Mouse (Mus musculus): ENCODE measurements around the gene 1810049J17Rik. TPM values are rescaled to one million over a fixed set of nuclear protein-coding genes. Genes with fewer than 3 reads are reported as not detected.
A peak's percentile ranks its signal among the peaks of the same experiment; 100 is the strongest.

Gene 1810049J17Rik
- total and polyA plus RNA-seq, 2 experiments from 2014 or later, result 2.1 TPM; not detected in 1

DNA sequence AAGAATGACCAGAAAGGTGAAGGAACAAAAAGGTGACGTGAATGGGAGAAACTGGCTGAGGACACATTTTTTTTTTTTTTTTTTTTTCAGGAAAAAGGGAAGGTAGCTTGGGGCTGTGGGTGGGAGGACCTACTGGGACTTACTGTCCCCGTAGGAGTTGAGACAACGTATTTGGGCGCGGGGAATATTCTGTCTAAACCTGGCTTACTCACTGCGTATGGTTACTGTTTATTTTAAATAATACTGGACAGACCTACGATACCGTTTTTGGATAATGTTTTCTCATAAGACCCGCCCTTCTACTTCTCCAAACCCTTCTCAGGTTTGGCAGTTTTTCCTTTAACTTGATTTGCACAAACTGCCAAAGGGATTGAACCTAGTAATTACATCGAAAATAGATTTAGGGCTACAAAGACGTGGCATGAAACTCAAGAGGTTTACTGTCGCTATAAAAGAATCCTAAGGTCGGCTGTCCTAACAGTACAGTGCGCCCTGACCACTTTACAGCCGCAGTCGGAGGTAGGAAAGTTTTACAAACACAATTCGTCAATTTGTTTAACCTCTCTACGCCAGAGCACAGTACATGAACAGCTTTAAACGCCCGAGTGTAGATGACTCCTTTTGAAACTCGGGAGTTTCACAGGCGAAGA, 1.1 kb downstream of the 1810049J17Rik start:
- no peak; the same call in 1 of the 2 replicates for ATAC-seq
- Histone ChIP-seq H3K36me3 (ENCODE audit: insufficient read depth) (no peaks in the 10 kb centered on the region), H3K4me3 (ENCODE audit: low read depth, low read length) (peak overlapping the region; percentile 98), H3K27ac (ENCODE audit: low read depth, low read length) (no peak overlapping the region), H3K9me3 (ENCODE audit: low read length) (no peaks in the 10 kb centered on the region), H3K4me1 (ENCODE audit: insufficient read depth) (peaks cover 20% of the 10 kb centered on the region), H3K9ac (peak overlapping the region; percentile 77), H3K4me2 (ENCODE audit: low read depth) (peak overlapping the region; percentile 68), H3K27me3 (ENCODE audit: insufficient read depth, low read length) (no peaks in the 10 kb centered on the region)
- 6% methylated on average over 22 of the region's 22 CpGs for WGBS
- no peak for DNase-seq
- TF ChIP-seq CTCF (IDR thresholded peaks at IDR 0.05; ENCODE audit: low read depth), result no peak

DNA sequence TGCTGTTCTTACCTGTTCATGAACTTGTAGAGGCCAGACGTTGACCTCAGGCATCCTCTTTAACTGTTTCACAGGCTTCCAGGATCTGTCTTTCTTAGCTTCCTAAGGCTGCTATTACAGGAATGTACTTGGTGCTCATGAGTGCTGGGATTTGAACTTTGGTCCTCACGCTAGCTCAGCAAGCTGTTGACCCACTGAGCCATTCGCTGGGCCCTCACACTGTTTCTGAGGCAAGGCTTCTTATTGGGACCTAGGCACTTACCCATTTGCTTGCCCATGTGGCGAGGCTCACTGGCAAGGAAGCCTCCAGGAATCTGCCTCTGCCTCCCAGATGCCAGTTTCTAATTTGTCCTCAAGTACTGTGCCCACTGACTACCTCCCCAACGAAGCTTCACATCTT, 1.8 kb downstream of the 1810049J17Rik start:
- Histone ChIP-seq H3K36me3 (ENCODE audit: insufficient read depth) (no peaks in the 10 kb centered on the region), H3K9ac (no peak overlapping the region), H3K27ac (ENCODE audit: low read depth, low read length) (no peak overlapping the region), H3K4me1 (ENCODE audit: insufficient read depth) (peaks cover 20% of the 10 kb centered on the region), H3K9me3 (ENCODE audit: low read length) (no peaks in the 10 kb centered on the region), H3K4me3 (ENCODE audit: low read depth, low read length) (no peak overlapping the region), H3K4me2 (ENCODE audit: low read depth) (no peak overlapping the region), H3K27me3 (ENCODE audit: insufficient read depth, low read length) (no peaks in the 10 kb centered on the region)
- ATAC-seq, result no peak
- DNase-seq, result no peak
- TF ChIP-seq CTCF (IDR thresholded peaks at IDR 0.05; ENCODE audit: low read depth), result no peak
- WGBS, result 50% methylated on average over 5 of the region's 5 CpGs

DNA sequence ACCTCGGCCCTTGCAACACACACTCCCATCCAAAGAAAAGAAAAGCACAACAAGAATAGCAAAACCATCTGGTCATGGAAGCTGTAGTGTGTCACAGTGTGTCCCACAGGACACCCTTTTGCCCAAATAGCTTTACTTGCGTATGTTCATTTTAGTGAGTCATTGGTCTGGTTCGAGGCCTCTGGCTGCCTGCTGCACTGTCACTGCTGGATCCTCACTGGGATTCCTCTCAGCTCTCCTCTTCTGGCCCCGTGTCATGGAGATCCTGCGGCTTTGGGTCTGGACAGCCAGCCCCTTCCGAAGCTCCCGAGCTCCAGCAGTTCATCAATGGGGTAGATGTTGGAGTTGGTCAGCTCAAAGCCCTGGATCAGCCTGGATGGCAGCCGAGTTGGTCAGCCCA, 3.2 kb downstream of the 1810049J17Rik start:
- H3K36me3 ChIP-seq (ENCODE audit: insufficient read depth), result no peaks in the 10 kb centered on the region
- no peak overlapping the region for H3K4me2 ChIP-seq (ENCODE audit: low read depth)
- no peak overlapping the region for H3K27ac ChIP-seq (ENCODE audit: low read depth, low read length)
- no peak for TF ChIP-seq CTCF (IDR thresholded peaks at IDR 0.05; ENCODE audit: low read depth)
- 83% methylated on average over 8 of the region's 8 CpGs for WGBS
- no peak for ATAC-seq
- no peak overlapping the region for H3K4me3 ChIP-seq (ENCODE audit: low read depth, low read length)
- H3K9me3 ChIP-seq (ENCODE audit: low read length), result no peaks in the 10 kb centered on the region
- DNase-seq, result no peak
- H3K27me3 ChIP-seq (ENCODE audit: insufficient read depth, low read length), result no peaks in the 10 kb centered on the region
- H3K4me1 ChIP-seq (ENCODE audit: insufficient read depth), result peaks cover 9% of the 10 kb centered on the region
- no peak overlapping the region for H3K9ac ChIP-seq

DNA sequence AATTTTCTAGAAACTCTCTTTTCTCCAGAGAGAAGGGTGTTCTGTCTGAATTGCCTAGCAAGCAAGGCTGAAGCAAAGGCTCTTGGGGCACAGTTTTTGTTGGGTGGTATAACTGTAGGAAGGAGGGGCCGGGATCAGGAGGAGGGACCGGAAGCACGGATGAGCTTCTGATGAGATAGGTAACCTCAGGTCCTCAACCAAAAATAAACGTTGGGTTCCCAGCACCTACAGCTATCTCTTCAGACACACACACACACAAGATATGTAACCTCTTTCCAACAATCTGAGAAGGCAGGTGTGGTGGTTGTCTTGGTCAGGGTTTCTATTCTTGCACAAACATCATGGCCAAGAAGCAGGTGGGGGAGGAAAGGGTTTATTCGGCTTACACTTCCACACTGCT, 4.4 kb downstream of the 1810049J17Rik start:
- H3K9ac ChIP-seq, result no peak overlapping the region
- WGBS, result 85% methylated on average over 5 of the region's 5 CpGs
- H3K4me1 ChIP-seq (ENCODE audit: insufficient read depth), result no peaks in the 10 kb centered on the region
- no peak overlapping the region for H3K4me2 ChIP-seq (ENCODE audit: low read depth)
- H3K9me3 ChIP-seq (ENCODE audit: low read length), result no peaks in the 10 kb centered on the region
- no peaks in the 10 kb centered on the region for H3K27me3 ChIP-seq (ENCODE audit: insufficient read depth, low read length)
- DNase-seq (no peak), ATAC-seq (no peak)
- TF ChIP-seq CTCF (IDR thresholded peaks at IDR 0.05; ENCODE audit: low read depth), result no peak
- H3K36me3 ChIP-seq (ENCODE audit: insufficient read depth), result no peaks in the 10 kb centered on the region
- no peak overlapping the region for H3K4me3 ChIP-seq (ENCODE audit: low read depth, low read length)
- H3K27ac ChIP-seq (ENCODE audit: low read depth, low read length), result no peak overlapping the region

DNA sequence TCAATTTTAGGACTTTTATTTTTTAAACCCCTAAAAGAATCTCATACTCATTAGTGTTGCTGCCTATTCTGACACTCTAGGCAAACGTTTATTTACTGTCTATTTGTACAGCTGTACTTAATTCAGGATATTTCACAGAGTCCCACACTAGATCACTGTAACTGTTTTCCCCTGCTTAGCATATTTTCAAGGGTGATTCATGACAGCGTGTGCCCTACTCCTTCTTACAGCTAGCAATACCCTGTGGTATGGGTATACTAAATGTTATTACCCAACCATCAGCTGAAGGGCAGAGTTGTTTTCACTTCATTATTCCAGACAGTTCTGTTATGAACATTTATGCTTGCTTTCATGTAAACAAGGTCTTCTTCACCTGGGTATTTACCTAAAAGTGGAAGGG, 5.7 kb downstream of the 1810049J17Rik start:
- no peak for DNase-seq
- Histone ChIP-seq H3K4me2 (ENCODE audit: low read depth) (no peak overlapping the region), H3K9ac (no peak overlapping the region), H3K4me1 (ENCODE audit: insufficient read depth) (no peaks in the 10 kb centered on the region), H3K27me3 (ENCODE audit: insufficient read depth, low read length) (no peaks in the 10 kb centered on the region), H3K4me3 (ENCODE audit: low read depth, low read length) (no peak overlapping the region), H3K9me3 (ENCODE audit: low read length) (no peaks in the 10 kb centered on the region), H3K36me3 (ENCODE audit: insufficient read depth) (no peaks in the 10 kb centered on the region), H3K27ac (ENCODE audit: low read depth, low read length) (no peak overlapping the region)
- 66% methylated on average over 2 of the region's 2 CpGs for WGBS
- ATAC-seq, result no peak
- no peak for TF ChIP-seq CTCF (IDR thresholded peaks at IDR 0.05; ENCODE audit: low read depth)

DNA sequence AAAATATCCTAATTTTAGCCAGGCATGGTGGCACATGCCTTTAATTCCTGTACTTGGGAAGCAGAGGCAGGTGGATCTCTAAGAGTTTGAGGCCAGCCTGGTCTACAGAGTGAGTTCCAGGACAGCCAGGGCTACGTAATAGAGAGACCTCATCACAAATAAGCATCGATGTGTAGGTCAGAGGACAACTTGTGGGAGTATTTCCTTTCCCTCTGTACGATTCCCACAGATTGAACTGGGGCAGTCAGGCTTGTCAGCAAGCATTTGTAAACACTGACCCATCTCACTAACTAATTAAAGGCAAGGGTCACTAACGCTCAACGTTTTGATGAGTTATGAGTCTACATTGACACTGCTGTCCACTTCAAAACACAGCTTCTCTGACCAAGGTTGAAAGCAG, 7.1 kb downstream of the 1810049J17Rik start:
- 90% methylated on average over 5 of the region's 5 CpGs for WGBS
- Histone ChIP-seq H3K9me3 (ENCODE audit: low read length) (no peaks in the 10 kb centered on the region), H3K4me1 (ENCODE audit: insufficient read depth) (no peaks in the 10 kb centered on the region), H3K9ac (no peak overlapping the region), H3K27me3 (ENCODE audit: insufficient read depth, low read length) (no peaks in the 10 kb centered on the region), H3K4me2 (ENCODE audit: low read depth) (no peak overlapping the region), H3K27ac (ENCODE audit: low read depth, low read length) (no peak overlapping the region), H3K36me3 (ENCODE audit: insufficient read depth) (no peaks in the 10 kb centered on the region), H3K4me3 (ENCODE audit: low read depth, low read length) (no peak overlapping the region)
- no peak for DNase-seq
- ATAC-seq, result no peak
- TF ChIP-seq CTCF (IDR thresholded peaks at IDR 0.05; ENCODE audit: low read depth), result no peak

DNA sequence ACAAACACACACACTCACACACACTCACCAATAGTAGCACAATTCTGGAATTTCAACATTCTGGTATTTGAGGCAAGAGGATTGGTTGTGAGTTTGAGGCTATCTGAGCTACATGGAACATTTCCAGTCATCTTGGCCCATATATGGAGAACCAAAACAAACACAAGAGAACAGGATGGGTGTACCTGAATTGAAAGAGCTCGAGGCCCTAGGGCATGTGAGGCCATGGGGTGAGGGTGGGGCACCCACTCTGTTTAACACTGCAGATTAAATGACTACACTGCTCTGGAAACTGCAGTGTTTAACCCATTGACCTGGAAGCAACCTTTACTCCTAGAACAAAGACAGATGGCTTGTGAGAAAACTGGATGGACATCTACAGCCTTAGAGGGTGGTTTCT, 8.4 kb downstream of the 1810049J17Rik start:
- WGBS, result 44% methylated on average over 1 of the region's 1 CpGs
- Histone ChIP-seq H3K27me3 (ENCODE audit: insufficient read depth, low read length) (no peaks in the 10 kb centered on the region), H3K4me3 (ENCODE audit: low read depth, low read length) (no peak overlapping the region), H3K27ac (ENCODE audit: low read depth, low read length) (no peak overlapping the region), H3K9ac (no peak overlapping the region), H3K9me3 (ENCODE audit: low read length) (no peaks in the 10 kb centered on the region), H3K4me2 (ENCODE audit: low read depth) (no peak overlapping the region), H3K36me3 (ENCODE audit: insufficient read depth) (no peaks in the 10 kb centered on the region), H3K4me1 (ENCODE audit: insufficient read depth) (no peaks in the 10 kb centered on the region)
- ATAC-seq (no peak), DNase-seq (no peak)
- TF ChIP-seq CTCF (IDR thresholded peaks at IDR 0.05; ENCODE audit: low read depth), result no peak

Data from forebrain, postnatal 0 days (tissue).